Mouse (Mus musculus) embryonic fibroblast, embryonic 13.5 days (primary cell): ENCODE data around the gene Cngb1. TPM values are rescaled to one million over a fixed set of nuclear protein-coding genes. Genes with fewer than 3 reads are reported as not detected.

Source experiments
- H3K27ac ChIP-seq: 2 replicates; pipeline ENCODE4 v1.5.1; 2012; ENCODE audit warnings: low read length, control low read depth, inconsistent platforms; ENCODE audit not compliant: insufficient read depth
- H3K4me1 ChIP-seq: 2 replicates; pipeline ENCODE4 v1.6.1; 2011; ENCODE audit warnings: low read length; ENCODE audit not compliant: control insufficient read depth, insufficient read depth
- H3K4me3 ChIP-seq: 2 replicates; pipeline ENCODE4 v1.5.1; 2011; ENCODE audit warnings: mild to moderate bottlenecking, control low read depth, low read length; ENCODE audit not compliant: insufficient read depth
- CTCF ChIP-seq: IDR thresholded peaks from 2 replicates; pipeline ENCODE4 v1.5.1; 2011; ENCODE audit warnings: mild to moderate bottlenecking, control low read depth, low read length, moderate library complexity, borderline replicate concordance; ENCODE audit not compliant: insufficient read depth
- POLR2A ChIP-seq: IDR thresholded peaks from 2 replicates; pipeline ENCODE4 v1.6.1; 2011; ENCODE audit warnings: low read depth, mild to moderate bottlenecking, control low read depth, low read length, moderate library complexity
- polyA plus RNA-seq: library from polyadenylated mRNA; stranded (reverse); fragments of >200 nt; gene quantifications from 2 replicates; pipeline ENCODE4 v1.2.4, GENCODE M21; 2011; ENCODE audit warnings: low read depth; ENCODE audit not compliant: missing spikeins, insufficient read length

Cngb1 gene
- polyA plus RNA-seq, 1 experiment = 0.09 TPM

- TF ChIP-seq POLR2A (no peak), CTCF (no peak)
Observed at GRCm38 (mm10) chr8:95326822-95327221, 20.4 kb upstream of the Cngb1 start.

GRCm38 (mm10) chr8:95324646-95325045 lies 18.3 kb upstream of the Cngb1 start:
- Histone ChIP-seq H3K4me1 (0 out of 2 replicates have a peak, but pooled peaks cover 3% of the 10 kb centered on the region), H3K27ac (no peak overlapping the region), H3K4me3 (no peak overlapping the region)
- no peak for TF ChIP-seq POLR2A

More at GRCm38 (mm10) chr8:95326822-95327221, 20.4 kb upstream of the Cngb1 start:
- Histone ChIP-seq H3K4me1 (peaks cover 3% of the 10 kb centered on the region; the same call in 1 of the 2 replicates), H3K27ac (no peak overlapping the region), H3K4me3 (no peak overlapping the region)

GRCm38 (mm10) chr8:95323201-95323600 lies 16.8 kb upstream of the Cngb1 start:
- Histone ChIP-seq H3K27ac (no peak overlapping the region), H3K4me1 (0 out of 2 replicates have a peak, but pooled peaks cover 3% of the 10 kb centered on the region), H3K4me3 (no peak overlapping the region)
- TF ChIP-seq POLR2A (no peak), CTCF (no peak)

GRCm38 (mm10) chr8:95320224-95321139 lies 14.1 kb upstream of the Cngb1 start:
- TF ChIP-seq CTCF (no peak), POLR2A (no peak)
- H3K4me1 ChIP-seq = 0 out of 2 replicates have a peak, but pooled peaks cover 3% of the 10 kb centered on the region
- H3K4me3 ChIP-seq = 0 out of 2 replicates have a peak overlapping the region, but pooled peaks have one; percentile 6
- H3K27ac ChIP-seq = no peak overlapping the region

GRCm38 (mm10) chr8:95315350-95315749 lies 9.0 kb upstream of the Cngb1 start:
- H3K4me1 ChIP-seq = no peaks in the 10 kb centered on the region
- H3K27ac ChIP-seq = no peak overlapping the region
- TF ChIP-seq CTCF (no peak), POLR2A (no peak)
- H3K4me3 ChIP-seq = no peak overlapping the region

- Histone ChIP-seq H3K4me1 (no peaks in the 10 kb centered on the region), H3K4me3 (no peak overlapping the region), H3K27ac (no peak overlapping the region)
- no peak for TF ChIP-seq CTCF
- no peak for TF ChIP-seq POLR2A
Observed at GRCm38 (mm10) chr8:95314707-95315106, 8.3 kb upstream of the Cngb1 start.

GRCm38 (mm10) chr8:95313857-95314256 lies 7.5 kb upstream of the Cngb1 start:
- Histone ChIP-seq H3K4me1 (no peaks in the 10 kb centered on the region), H3K27ac (no peak overlapping the region), H3K4me3 (no peak overlapping the region)
- TF ChIP-seq POLR2A (no peak), CTCF (no peak)

- Histone ChIP-seq H3K4me1 (no peaks in the 10 kb centered on the region), H3K4me3 (no peak overlapping the region), H3K27ac (no peak overlapping the region)
- 0 out of 2 replicates have a peak, but pooled peaks have one; percentile 9 for TF ChIP-seq CTCF
- TF ChIP-seq POLR2A = no peak
Observed at GRCm38 (mm10) chr8:95312836-95313235, 6.5 kb upstream of the Cngb1 start.

GRCm38 (mm10) chr8:95310342-95310970 lies 4.1 kb upstream of the Cngb1 start, which contains the start of gene Tepp:
TSS of gene Tepp (plus strand) at chr8:95310566.
- no peak within 1 kb of the TSS for H3K4me3 ChIP-seq
- no peaks in the 10 kb centered on the region for H3K4me1 ChIP-seq
- TF ChIP-seq CTCF = no peak
- TF ChIP-seq POLR2A = no peak
- H3K27ac ChIP-seq = no peak within 1 kb of the TSS

- Histone ChIP-seq H3K27ac (no peak overlapping the region), H3K4me3 (no peak overlapping the region), H3K4me1 (no peaks in the 10 kb centered on the region)
- TF ChIP-seq CTCF = no peak
- no peak for TF ChIP-seq POLR2A
Observed at GRCm38 (mm10) chr8:95305526-95305925, 859 bp downstream of the Cngb1 start.

GRCm38 (mm10) chr8:95302410-95302809 lies 4.0 kb downstream of the Cngb1 start:
- no peak overlapping the region for H3K27ac ChIP-seq

More at GRCm38 (mm10) chr8:95302410-95302809, 4.0 kb downstream of the Cngb1 start:
- Histone ChIP-seq H3K4me1 (no peaks in the 10 kb centered on the region), H3K4me3 (no peak overlapping the region)
- TF ChIP-seq POLR2A (no peak), CTCF (no peak)
